Mouse (Mus musculus) thymus, adult 2 months (tissue): Measurements from ENCODE around the gene Cldn2.

Experiments used
- CTCF ChIP-seq: fragments of 200-500 bp; IDR thresholded peaks from 2 replicates; pipeline ENCODE4 v1.5.1; 2012; ENCODE audit warnings: mild to moderate bottlenecking, control low read depth, low read length, moderate library complexity, borderline replicate concordance; ENCODE audit not compliant: control insufficient read depth, poor library complexity, insufficient read depth; ENCODE audit errors: extremely low read depth
- POLR2A ChIP-seq: fragments of 200-500 bp; IDR thresholded peaks from 2 replicates; pipeline ENCODE4 v1.6.1; 2012; ENCODE audit warnings: mild to moderate bottlenecking, low read length, control low read depth, moderate library complexity; ENCODE audit not compliant: control insufficient read depth, poor library complexity, insufficient read depth; ENCODE audit errors: extremely low read depth

DNA sequence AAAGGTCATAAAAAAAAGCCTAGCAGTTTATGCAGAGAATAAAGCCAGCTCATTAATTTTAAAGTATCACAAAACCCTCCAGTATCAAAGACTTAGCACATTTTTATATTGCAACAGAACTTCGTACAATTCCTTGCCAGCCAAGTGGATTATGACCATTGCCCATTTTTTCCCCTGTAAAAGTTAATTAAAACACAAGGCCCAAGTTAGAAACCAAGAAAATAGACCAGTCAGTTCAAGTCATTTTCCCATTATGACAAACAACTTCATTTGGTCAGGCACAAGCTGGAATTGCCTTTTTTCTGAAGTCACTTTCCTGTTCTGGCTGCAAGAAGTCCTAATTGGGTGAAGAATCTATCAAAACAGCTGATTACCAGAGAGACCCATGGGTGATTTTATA is 24.8 kb downstream of the Cldn2 start:
- TF ChIP-seq POLR2A: no peak
- TF ChIP-seq CTCF: no peak
